Mouse (Mus musculus) hindbrain, postnatal 0 days (tissue): ENCODE measurements around the gene Cfap44. TPM values are rescaled to one million over a fixed set of nuclear protein-coding genes. Genes with fewer than 3 reads are reported as not detected.

ENCODE experiments used
- ATAC-seq: fragments of 200-750 bp; cut with Nextera tagmentation; 2 replicates; pipeline ENCODE4 v1.8.0; 2017; ENCODE audit warnings: mild to moderate bottlenecking, moderate TSS enrichment, moderate library complexity
- DNase-seq: peaks from one replicate; pipeline ENCODE4 v3.0.0-alpha.2; 2015; ENCODE audit warnings: low spot score
- H3K27ac ChIP-seq: fragments of 300-500 bp; sonication (generic); 2 replicates; pipeline ENCODE4 v1.5.1; 2014; ENCODE audit warnings: mild to moderate bottlenecking
- H3K27me3 ChIP-seq: fragments of 300-500 bp; sonication (generic); 2 replicates; pipeline ENCODE4 v1.6.1; 2014; ENCODE audit warnings: low read length, mixed read lengths; ENCODE audit not compliant: insufficient read depth
- H3K36me3 ChIP-seq: fragments of 300-500 bp; sonication (generic); 2 replicates; pipeline ENCODE4 v1.6.1; 2014; ENCODE audit warnings: low read length, mixed read lengths; ENCODE audit not compliant: insufficient read depth
- H3K4me1 ChIP-seq: fragments of 300-500 bp; sonication (generic); 2 replicates; pipeline ENCODE4 v1.6.1; 2014; ENCODE audit warnings: antibody characterized with exemption, low read length, mixed read lengths; ENCODE audit not compliant: insufficient read depth
- H3K4me2 ChIP-seq: fragments of 300-500 bp; sonication (generic); 2 replicates; pipeline ENCODE4 v1.6.1; 2014; ENCODE audit warnings: low read depth, mild to moderate bottlenecking, low read length, moderate library complexity, mixed read lengths
- H3K4me3 ChIP-seq: fragments of 300-500 bp; sonication (generic); 2 replicates; pipeline ENCODE4 v1.5.1; 2014; ENCODE audit warnings: low read length
- H3K9ac ChIP-seq: fragments of 300-500 bp; sonication (generic); replicated peaks from 2 replicates; pipeline ENCODE4 v1.6.1; 2014; ENCODE audit warnings: mild to moderate bottlenecking, low read length, moderate library complexity, mixed read lengths
- H3K9me3 ChIP-seq: fragments of 300-500 bp; sonication (generic); 2 replicates; pipeline ENCODE4 v1.6.1; 2016; ENCODE audit warnings: low read length, mixed read lengths
- CTCF ChIP-seq: IDR thresholded peaks from 2 replicates; pipeline ENCODE4 v1.5.1; 2016; ENCODE audit warnings: antibody characterized with exemption, control low read depth, low read depth
- WGBS: fragments of 180-500 bp; shearing (Covaris S2); extraction: QIAGEN DNeasy Blood & Tissue Kit; methylation state at CpG from one replicate; pipeline ENCODE4 v1.1.7; 2014; 5-methylcytosine and 5-hydroxymethylcytosine counted together
- polyA plus RNA-seq: library from polyadenylated mRNA; unstranded; fragments of >200 nt; fragmentation: Nextera tagmentation; extraction: Ambion mirVana; gene quantifications from 2 replicates; pipeline ENCODE4 v1.2.1, GENCODE M21; 2015
- total RNA-seq: library from RNA; depleted of rRNA; stranded (reverse); fragments of >200 nt; gene quantifications from 2 replicates; pipeline ENCODE4 v1.2.3, GENCODE M21; 2014

Cfap44 gene
- total and polyA plus RNA-seq, 2 experiments from 2014 or later = 3.4 to 5.3 TPM

DNA sequence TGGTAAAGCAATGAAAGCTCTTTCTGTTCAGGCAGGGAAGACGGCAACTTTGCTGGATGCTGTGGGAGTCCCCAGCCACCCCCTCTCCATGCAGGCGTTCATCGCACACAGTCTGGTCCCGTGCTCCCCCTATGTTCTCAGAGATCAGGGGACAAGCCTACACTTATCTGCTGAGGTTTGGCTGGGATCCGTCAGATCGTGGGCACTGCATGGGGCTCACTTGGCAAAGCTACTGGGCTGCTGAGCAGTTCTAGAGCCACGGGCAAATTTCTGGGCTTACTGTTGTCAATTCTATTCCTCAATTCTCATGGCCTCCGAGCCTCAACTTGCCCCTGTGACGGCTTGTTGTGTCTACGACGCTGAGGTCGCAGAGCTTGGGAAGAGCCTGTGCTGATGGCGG is 114.2 kb downstream of the Cfap44 start:
- peak; percentile 27 for DNase-seq
- 59% methylated on average over 13 of the region's 13 CpGs for WGBS

DNA sequence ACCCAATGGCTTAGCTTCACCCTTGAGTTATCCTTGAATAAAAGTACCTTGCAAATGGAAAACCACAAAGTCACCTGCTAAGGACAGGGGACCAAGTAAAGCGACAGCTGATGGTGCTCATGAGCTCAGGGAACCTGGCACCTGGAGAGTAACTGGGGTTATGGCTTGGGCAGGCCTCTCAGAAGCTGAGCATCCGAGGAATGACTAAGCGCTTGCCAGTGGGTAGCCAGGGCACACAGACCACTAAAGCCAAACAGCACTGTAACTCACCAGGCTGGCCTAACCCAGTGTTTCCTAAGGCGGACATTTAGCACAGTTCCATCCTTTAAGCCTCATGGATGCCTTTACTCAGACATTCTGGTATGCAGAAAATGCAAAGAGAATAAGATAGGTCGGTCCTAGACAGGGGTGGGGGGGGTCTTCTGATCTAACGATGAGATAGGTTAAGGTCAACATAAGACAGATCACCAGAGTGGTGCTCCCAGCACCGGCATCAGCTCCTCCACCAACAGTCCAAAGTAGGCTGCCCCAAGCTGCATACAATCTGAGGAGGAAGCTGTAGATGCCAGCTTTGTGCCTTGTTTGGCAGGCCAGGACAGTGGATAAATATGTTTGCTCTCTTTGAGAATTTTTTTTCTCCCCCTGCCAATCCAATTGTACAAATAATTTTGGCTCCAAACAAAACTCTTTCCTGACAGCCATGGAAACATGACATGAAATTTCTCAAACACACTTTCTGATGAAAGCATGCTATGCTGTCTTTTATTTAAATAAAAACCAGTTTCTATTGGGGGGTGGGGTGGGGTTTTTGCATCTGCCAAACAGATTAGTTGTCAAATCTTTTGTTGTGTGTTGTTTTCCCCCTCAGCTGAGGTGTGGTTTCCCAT is 115.1 kb downstream of the Cfap44 start:
- Histone ChIP-seq H3K4me1 (peaks cover 14% of the 10 kb centered on the region), H3K36me3 (no peaks in the 10 kb centered on the region; the same call in 1 of the 2 replicates), H3K4me3 (no peak overlapping the region), H3K4me2 (no peak overlapping the region), H3K27me3 (no peaks in the 10 kb centered on the region), H3K9me3 (no peaks in the 10 kb centered on the region), H3K27ac (peak overlapping the region; percentile 11; the same call in 1 of the 2 replicates), H3K9ac (no peak overlapping the region)
- peak; percentile 26 for DNase-seq
- WGBS = 72% methylated on average over 7 of the region's 7 CpGs
- ATAC-seq = no peak
- TF ChIP-seq CTCF = no peak

More for the DNA sequence above, 114.2 kb downstream of the Cfap44 start:
- no peaks in the 10 kb centered on the region; the same call in 1 of the 2 replicates for H3K36me3 ChIP-seq
- ATAC-seq = no peak
- 0 out of 2 replicates have a peak overlapping the region, but pooled peaks have one; percentile 26 for H3K27ac ChIP-seq
- TF ChIP-seq CTCF = no peak
- no peak overlapping the region for H3K4me2 ChIP-seq
- H3K9ac ChIP-seq = no peak overlapping the region
- H3K9me3 ChIP-seq = no peaks in the 10 kb centered on the region
- no peaks in the 10 kb centered on the region for H3K27me3 ChIP-seq
- peaks cover 14% of the 10 kb centered on the region for H3K4me1 ChIP-seq
- no peak overlapping the region for H3K4me3 ChIP-seq

DNA sequence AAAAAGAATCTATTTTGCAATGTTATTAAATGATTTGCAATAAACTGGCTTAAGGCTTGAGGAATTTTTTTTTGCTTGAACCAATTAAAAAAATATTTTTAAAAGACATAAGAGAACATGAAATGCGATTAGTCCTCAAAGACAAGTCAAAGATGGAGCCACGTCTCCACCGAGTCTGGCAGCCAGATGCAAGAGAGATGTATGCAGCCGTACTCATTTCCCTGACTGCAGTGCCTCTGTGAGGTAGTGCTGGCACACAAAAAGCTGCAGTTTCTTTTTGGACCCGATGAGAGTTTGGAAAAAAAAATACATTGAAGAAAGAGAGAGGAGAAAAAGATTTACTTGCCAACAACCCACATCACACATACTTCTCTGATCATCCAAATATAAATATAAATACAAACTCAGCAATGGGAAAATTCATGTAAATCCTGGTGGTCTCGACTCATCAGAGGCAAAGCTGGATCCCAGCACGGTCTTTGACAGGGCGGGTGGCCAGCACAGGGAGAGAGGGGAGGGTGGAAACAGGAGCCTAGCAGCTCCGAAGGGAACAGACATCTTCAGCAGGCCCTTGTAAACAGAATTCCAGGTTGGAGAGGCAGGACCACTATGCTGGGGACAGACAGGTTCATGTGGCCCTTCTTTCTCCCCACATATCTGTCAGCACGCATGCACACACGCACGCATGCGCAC is 116.1 kb downstream of the Cfap44 start:
- no peak for TF ChIP-seq CTCF
- no peak for ATAC-seq
- Histone ChIP-seq H3K9me3 (no peaks in the 10 kb centered on the region), H3K4me1 (peaks cover 14% of the 10 kb centered on the region), H3K27ac (peak overlapping the region; percentile 11; the same call in 1 of the 2 replicates), H3K9ac (no peak overlapping the region; the same call in 1 of the 2 replicates), H3K27me3 (no peaks in the 10 kb centered on the region), H3K4me3 (no peak overlapping the region), H3K4me2 (no peak overlapping the region), H3K36me3 (no peaks in the 10 kb centered on the region; the same call in 1 of the 2 replicates)
- DNase-seq = peak; percentile 49
- WGBS = 57% methylated on average over 13 of the region's 13 CpGs

DNA sequence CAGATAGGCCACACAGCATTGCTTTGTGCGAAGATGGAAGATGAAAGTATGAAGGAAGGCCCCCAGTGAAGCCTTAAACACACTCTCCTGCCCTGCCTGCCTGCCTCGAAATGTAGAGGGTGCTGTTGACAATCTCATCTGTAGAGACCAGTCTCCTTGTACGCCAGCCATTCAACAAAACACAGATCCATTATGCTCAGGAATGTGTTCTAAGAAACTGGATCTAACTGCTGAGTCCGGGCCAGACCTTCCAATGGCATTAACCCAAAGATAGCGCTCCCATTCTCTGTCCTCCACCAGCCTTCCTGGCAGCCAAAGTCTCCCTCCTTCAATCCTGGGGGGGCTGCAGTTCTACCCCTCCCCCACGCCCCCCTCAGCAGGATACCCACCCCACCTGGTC is 121.9 kb downstream of the Cfap44 start:
- peaks cover 5% of the 10 kb centered on the region; the same call in 1 of the 2 replicates for H3K4me1 ChIP-seq
- no peak overlapping the region for H3K4me2 ChIP-seq
- peak; percentile 42; the same call in 1 of the 2 replicates for TF ChIP-seq CTCF
- H3K4me3 ChIP-seq = no peak overlapping the region
- 57% methylated on average over 6 of the region's 6 CpGs for whole genome bisulfite sequencing
- H3K27ac ChIP-seq = peak overlapping the region; percentile 41; the same call in 1 of the 2 replicates
- H3K9me3 ChIP-seq = no peaks in the 10 kb centered on the region
- peaks cover 6% of the 10 kb centered on the region for H3K36me3 ChIP-seq
- DNase-seq = no peak
- peak; percentile 57 for ATAC-seq
- H3K9ac ChIP-seq = no peak overlapping the region
- H3K27me3 ChIP-seq = no peaks in the 10 kb centered on the region

DNA sequence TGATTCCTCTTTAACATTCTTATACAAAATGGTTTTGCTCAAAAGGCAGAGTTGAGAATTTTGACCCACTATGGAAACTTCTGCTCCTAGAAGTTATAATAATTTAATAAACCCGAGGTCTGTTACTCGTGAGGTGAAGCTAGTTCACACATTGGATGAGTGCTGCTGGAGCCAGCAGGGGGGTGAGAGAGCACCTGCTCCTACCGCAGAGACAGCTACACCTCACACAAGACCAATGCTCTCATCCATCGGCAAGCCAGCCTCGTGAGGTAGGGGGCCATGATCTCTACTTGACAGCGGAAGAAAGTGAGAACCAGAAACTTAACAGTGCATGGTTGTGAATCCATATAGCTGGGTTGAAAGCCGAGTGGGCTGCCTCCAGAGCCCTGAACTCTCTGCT is 129.0 kb downstream of the Cfap44 start:
- WGBS = 57% methylated on average over 7 of the region's 7 CpGs
- Histone ChIP-seq H3K9me3 (no peaks in the 10 kb centered on the region), H3K27ac (no peak overlapping the region; the same call in 1 of the 2 replicates), H3K4me2 (no peak overlapping the region), H3K9ac (no peak overlapping the region), H3K27me3 (no peaks in the 10 kb centered on the region), H3K4me3 (no peak overlapping the region), H3K4me1 (peaks cover 18% of the 10 kb centered on the region), H3K36me3 (peaks cover 6% of the 10 kb centered on the region)
- no peak for ATAC-seq
- DNase-seq = no peak
- TF ChIP-seq CTCF = no peak

DNA sequence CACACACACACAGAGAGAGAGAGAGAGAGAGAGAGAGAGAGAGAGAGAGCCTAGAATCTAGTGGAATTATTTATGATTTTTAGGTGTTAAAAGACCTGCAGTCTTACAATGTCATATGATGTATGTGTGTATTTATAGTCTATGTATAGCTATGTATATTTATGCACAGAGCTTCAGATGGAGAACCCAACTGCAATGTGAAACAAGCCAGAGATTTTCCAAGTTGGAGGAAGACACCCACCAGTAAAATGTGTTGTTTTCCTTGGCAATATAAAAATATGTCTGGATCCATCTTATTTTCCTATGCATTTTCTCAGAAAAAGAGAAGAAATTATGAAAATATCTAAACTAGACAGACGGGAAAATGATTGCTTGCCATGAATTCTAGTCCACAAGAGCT is 131.4 kb downstream of the Cfap44 start:
- TF ChIP-seq CTCF = no peak
- Histone ChIP-seq H3K9me3 (no peaks in the 10 kb centered on the region), H3K4me3 (no peak overlapping the region), H3K4me2 (no peak overlapping the region), H3K36me3 (no peaks in the 10 kb centered on the region), H3K27me3 (no peaks in the 10 kb centered on the region), H3K4me1 (peaks cover 31% of the 10 kb centered on the region), H3K9ac (no peak overlapping the region), H3K27ac (no peak overlapping the region)
- DNase-seq (no peak), ATAC-seq (no peak)
- WGBS = 67% methylated on average over 1 of the region's 1 CpGs
